ENCODE assay signal across 10 mouse cellular contexts in genomic region chr14:57701915-57702477, GRCm38 (mm10). TPM values are rescaled to one million over a fixed set of nuclear protein-coding genes. Genes with fewer than 3 reads are reported as not detected.
DNase-seq lines count a peak whose midpoint lies in the region; ATAC-seq lines count a peak whose summit lies in the region.
"Had no signal": no experiment of that assay in that cellular context is flagged by ENCODE, and none has a peak within 500 bp of the region (broad histone marks: within the 10 kb centered on the region; RNA-seq: fewer than 3 reads in every experiment).

No protein-coding gene starts in this region.

- no peaks in the 10 kb centered on the region for H3K9me3 ChIP-seq in kidney, embryonic 14.5 days (ENCODE audit: control insufficient read depth, low read length)
- no peaks in the 10 kb centered on the region for H3K9me3 ChIP-seq in embryonic facial prominence, embryonic 12.5 days
- no peaks in the 10 kb centered on the region for H3K9me3 ChIP-seq in hindbrain, embryonic 14.5 days (ENCODE audit: control insufficient read depth, low read length)
- no peaks in the 10 kb centered on the region for H3K9me3 ChIP-seq in midbrain, embryonic 16.5 days (replicated peaks; ENCODE audit: control insufficient read depth, low read length, poor library complexity, severe bottlenecking)

- no peak overlapping the region for H3K27ac ChIP-seq in kidney, embryonic 14.5 days (ENCODE audit: low read depth, low read length)
- peak overlapping the region; percentile 63; the same call in 1 of the 2 replicates for H3K27ac ChIP-seq in embryonic facial prominence, embryonic 12.5 days
- peak overlapping the region; percentile 56 for H3K27ac ChIP-seq in hindbrain, embryonic 14.5 days
- peak overlapping the region; percentile 25 for H3K27ac ChIP-seq in midbrain, embryonic 16.5 days (ENCODE audit: low read length)

- WGBS in kidney, embryonic 14.5 days = 68% methylated on average over 12 of the region's 12 CpGs
- WGBS in embryonic facial prominence, embryonic 12.5 days = 43% methylated on average over 12 of the region's 12 CpGs
- 59% methylated on average over 12 of the region's 12 CpGs for WGBS in hindbrain, embryonic 14.5 days
- 43% methylated on average over 12 of the region's 12 CpGs for WGBS in midbrain, embryonic 16.5 days

- no peak overlapping the region for H3K4me3 ChIP-seq in kidney, embryonic 14.5 days (ENCODE audit: low read length)
- H3K4me3 ChIP-seq in embryonic facial prominence, embryonic 12.5 days = no peak overlapping the region
- no peak overlapping the region for H3K4me3 ChIP-seq in hindbrain, embryonic 14.5 days (replicated peaks; ENCODE audit: low read length)
- no peak overlapping the region for H3K4me3 ChIP-seq in midbrain, embryonic 16.5 days (ENCODE audit: low read depth, low read length)

- no peak for DNase-seq in kidney, adult 18-20 months
- DNase-seq in hindbrain, embryonic 14.5 days (ENCODE audit: low spot score) = no peak
- DNase-seq in testis, postnatal 10 days (ENCODE audit: low spot score) = no peak
- no peak for DNase-seq in right cerebral cortex, postnatal 14 days
- no peak for DNase-seq in layer of hippocampus, adult 8-10 months (ENCODE audit: low spot score in 2 of 2)
- DNase-seq: adrenal gland, adult 8-10 months had no signal

- peaks cover 49% of the 10 kb centered on the region for H3K36me3 ChIP-seq in kidney, embryonic 14.5 days (ENCODE audit: control insufficient read depth, insufficient read depth, low read length)
- H3K36me3 ChIP-seq in embryonic facial prominence, embryonic 12.5 days = peaks cover 48% of the 10 kb centered on the region
- H3K36me3 ChIP-seq in hindbrain, embryonic 14.5 days (replicated peaks; ENCODE audit: control insufficient read depth, insufficient read depth) = peaks cover 28% of the 10 kb centered on the region
- H3K36me3 ChIP-seq in midbrain, embryonic 16.5 days (ENCODE audit: control insufficient read depth, insufficient read depth, low read length) = peaks cover 7% of the 10 kb centered on the region

- no peak overlapping the region for H3K4me2 ChIP-seq in kidney, embryonic 14.5 days (replicated peaks; ENCODE audit: low read depth, low read length)
- H3K4me2 ChIP-seq in embryonic facial prominence, embryonic 12.5 days (replicated peaks) = no peak overlapping the region
- no peak overlapping the region for H3K4me2 ChIP-seq in hindbrain, embryonic 14.5 days (replicated peaks)
- H3K4me2 ChIP-seq in midbrain, embryonic 16.5 days (ENCODE audit: low read length) = no peak overlapping the region
- H3K4me2 ChIP-seq: liver, embryonic 11.5 days had no signal

- no peaks in the 10 kb centered on the region for H3K27me3 ChIP-seq in kidney, embryonic 14.5 days (ENCODE audit: control insufficient read depth, insufficient read depth, low read length)
- no peaks in the 10 kb centered on the region for H3K27me3 ChIP-seq in embryonic facial prominence, embryonic 12.5 days
- no peaks in the 10 kb centered on the region for H3K27me3 ChIP-seq in hindbrain, embryonic 14.5 days (ENCODE audit: control insufficient read depth, insufficient read depth, low read length)
- H3K27me3 ChIP-seq in midbrain, embryonic 16.5 days (ENCODE audit: control insufficient read depth, insufficient read depth, low read depth, low read length) = no peaks in the 10 kb centered on the region

- no peaks in the 10 kb centered on the region for H3K4me1 ChIP-seq in kidney, embryonic 14.5 days (ENCODE audit: control insufficient read depth, insufficient read depth, low read length)
- H3K4me1 ChIP-seq in embryonic facial prominence, embryonic 12.5 days = peaks cover 7% of the 10 kb centered on the region; the same call in 1 of the 2 replicates
- peaks cover 3% of the 10 kb centered on the region; the same call in 1 of the 2 replicates for H3K4me1 ChIP-seq in hindbrain, embryonic 14.5 days (replicated peaks; ENCODE audit: control insufficient read depth, insufficient read depth, low read length)
- peaks cover 5% of the 10 kb centered on the region for H3K4me1 ChIP-seq in midbrain, embryonic 16.5 days (ENCODE audit: control insufficient read depth, insufficient read depth, low read length)

- H3K9ac ChIP-seq in kidney, embryonic 14.5 days (ENCODE audit: low read depth, low read length) = no peak overlapping the region
- H3K9ac ChIP-seq in embryonic facial prominence, embryonic 12.5 days = no peak overlapping the region
- no peak overlapping the region for H3K9ac ChIP-seq in hindbrain, embryonic 14.5 days
- no peak overlapping the region for H3K9ac ChIP-seq in midbrain, embryonic 16.5 days (ENCODE audit: low read depth, low read length)

- 0 out of 2 replicates have a peak, but pooled peaks have one; percentile 36 for ATAC-seq in kidney, embryonic 14.5 days (ENCODE audit: low FRiP score, low TSS enrichment)
- ATAC-seq in embryonic facial prominence, embryonic 12.5 days (ENCODE audit: insufficient number of reproducible peaks, insufficient read depth, low FRiP score, low TSS enrichment) = no peak
- peak; percentile 44; the same call in 1 of the 2 replicates for ATAC-seq in hindbrain, embryonic 14.5 days (ENCODE audit: low FRiP score)
- ATAC-seq in midbrain, embryonic 16.5 days = peak; percentile 49; the same call in 1 of the 2 replicates

RNA-seq across cellular contexts. Expression of gene Xpo4, which starts 36.8 kb away (rescaled TPM):
- polyA plus RNA-seq in kidney, embryonic 14.5 days (2014; fragmentation: Nextera tagmentation; extraction: Ambion mirVana) = 25.4 and 36.7 TPM in 2 replicates
- 31.6 and 32.7 TPM in 2 replicates for polyA plus RNA-seq in embryonic facial prominence, embryonic 12.5 days (2016; fragmentation: Nextera tagmentation; extraction: Ambion mirVana)
- 15.5 and 15.9 TPM in 2 replicates for polyA plus RNA-seq in hindbrain, embryonic 14.5 days (2014; fragmentation: Nextera tagmentation; extraction: Ambion mirVana)
- 10.5 and 12.2 TPM in 2 replicates for polyA plus RNA-seq in midbrain, embryonic 16.5 days (2015; fragmentation: Nextera tagmentation; extraction: Ambion mirVana)
- total RNA-seq in layer of hippocampus, adult 8-10 months (2022) = 10 to 100 TPM; 11.8 to 17.7 (median 14.4) TPM

RNA-seq across cellular contexts. Expression of gene Gm49361, which starts 43.9 kb away (rescaled TPM):
- polyA plus RNA-seq in kidney, embryonic 14.5 days (2014; fragmentation: Nextera tagmentation; extraction: Ambion mirVana) = not detected in 2 replicates
- polyA plus RNA-seq in embryonic facial prominence, embryonic 12.5 days (2016; fragmentation: Nextera tagmentation; extraction: Ambion mirVana) = not detected in 2 replicates
- polyA plus RNA-seq in hindbrain, embryonic 14.5 days (2014; fragmentation: Nextera tagmentation; extraction: Ambion mirVana) = not detected in 2 replicates
- not detected in 2 replicates for polyA plus RNA-seq in midbrain, embryonic 16.5 days (2015; fragmentation: Nextera tagmentation; extraction: Ambion mirVana)
- 1 to 10 TPM; 2.2 to 4.5 (median 3.4) TPM for total RNA-seq in layer of hippocampus, adult 8-10 months (2022)
- polyA plus RNA-seq: liver, embryonic 11.5 days had no signal

RNA-seq across cellular contexts. Expression of gene Lats2, which starts 56.2 kb away (rescaled TPM):
- polyA plus RNA-seq in kidney, embryonic 14.5 days (2014; fragmentation: Nextera tagmentation; extraction: Ambion mirVana) = 12.6 and 21.5 TPM in 2 replicates
- polyA plus RNA-seq in embryonic facial prominence, embryonic 12.5 days (2016; fragmentation: Nextera tagmentation; extraction: Ambion mirVana) = 25.4 and 26.3 TPM in 2 replicates
- polyA plus RNA-seq in hindbrain, embryonic 14.5 days (2014; fragmentation: Nextera tagmentation; extraction: Ambion mirVana) = 7.5 and 7.9 TPM in 2 replicates
- polyA plus RNA-seq in midbrain, embryonic 16.5 days (2015; fragmentation: Nextera tagmentation; extraction: Ambion mirVana) = 5.2 and 5.5 TPM in 2 replicates
- 10 to 100 TPM; 43.6 to 46.3 (median 45.0) TPM for total RNA-seq in layer of hippocampus, adult 8-10 months (2022)
